Mouse (Mus musculus): Measurements from ENCODE around the gene Tm2d1.
"Not testable (repeated sequence)": the region's sequence is repeated elsewhere in the genome, so short reads cannot be mapped to it uniquely, and the experiment has no call there.

Gene Tm2d1

GRCm38 (mm10) chr4:98382716-98383424 lies at the start of gene Tm2d1:
TSS of gene Tm2d1 (minus strand) at chr4:98383306.
- DNase-seq (ENCODE audit: low spot score): peak; percentile 84

GRCm38 (mm10) chr4:98428371-98428770 lies 45.3 kb upstream of the Tm2d1 start:
- DNase-seq (ENCODE audit: low spot score): no peak

- DNase-seq (ENCODE audit: low spot score): not testable (repeated sequence)
Observed at GRCm38 (mm10) chr4:98415150-98415549, 32.0 kb upstream of the Tm2d1 start.

- DNase-seq (ENCODE audit: low spot score): no peak
Observed at GRCm38 (mm10) chr4:98408455-98408854, 25.3 kb upstream of the Tm2d1 start.

GRCm38 (mm10) chr4:98404412-98404811 lies 21.3 kb upstream of the Tm2d1 start:
- no peak for DNase-seq (ENCODE audit: low spot score)

- DNase-seq (ENCODE audit: low spot score): no peak
Observed at GRCm38 (mm10) chr4:98403492-98403891, 20.4 kb upstream of the Tm2d1 start.

- DNase-seq (ENCODE audit: low spot score): no peak
Observed at GRCm38 (mm10) chr4:98401584-98401962, 18.5 kb upstream of the Tm2d1 start.

GRCm38 (mm10) chr4:98400926-98401583 lies 17.9 kb upstream of the Tm2d1 start:
- DNase-seq (ENCODE audit: low spot score): peak; percentile 11

- DNase-seq (ENCODE audit: low spot score): peak; percentile 66
Observed at GRCm38 (mm10) chr4:98395690-98396437, 12.8 kb upstream of the Tm2d1 start, which contains the start of gene Patj. TSS of gene Patj (plus strand) at chr4:98395785.

GRCm38 (mm10) chr4:98395346-98395689 lies 12.2 kb upstream of the Tm2d1 start:
- no peak for DNase-seq (ENCODE audit: low spot score)

- DNase-seq (ENCODE audit: low spot score): no peak
Observed at GRCm38 (mm10) chr4:98385036-98385435, 1.9 kb upstream of the Tm2d1 start.

- no peak for DNase-seq (ENCODE audit: low spot score)
Observed at GRCm38 (mm10) chr4:98376943-98377342, 6.2 kb downstream of the Tm2d1 start.

- peak; percentile 9 for DNase-seq (ENCODE audit: low spot score)
Observed at GRCm38 (mm10) chr4:98375401-98375800, 7.7 kb downstream of the Tm2d1 start.

GRCm38 (mm10) chr4:98358034-98358809 lies 24.9 kb downstream of the Tm2d1 start:
- DNase-seq (ENCODE audit: low spot score): no peak

GRCm38 (mm10) chr4:98348580-98348979 lies 34.5 kb downstream of the Tm2d1 start:
- DNase-seq (ENCODE audit: low spot score): no peak

- DNase-seq (ENCODE audit: low spot score): no peak
Observed at GRCm38 (mm10) chr4:98345783-98346182, 37.3 kb downstream of the Tm2d1 start.

GRCm38 (mm10) chr4:98339992-98340564 lies 43.0 kb downstream of the Tm2d1 start:
- DNase-seq (ENCODE audit: low spot score): no peak

GRCm38 (mm10) chr4:98338636-98339630 lies 44.2 kb downstream of the Tm2d1 start:
- no peak for DNase-seq (ENCODE audit: low spot score)

GRCm38 (mm10) chr4:98337197-98337596 lies 45.9 kb downstream of the Tm2d1 start:
- DNase-seq (ENCODE audit: low spot score): no peak

GRCm38 (mm10) chr4:98335726-98336125 lies 47.4 kb downstream of the Tm2d1 start:
- no peak for DNase-seq (ENCODE audit: low spot score)

- peak; percentile 94 for DNase-seq (ENCODE audit: low spot score)
Observed at GRCm38 (mm10) chr4:98322223-98322622, 60.9 kb downstream of the Tm2d1 start.
